Mouse (Mus musculus) liver, embryonic 18 days (tissue): ENCODE data around the gene Trim68. TPM values are rescaled to one million over a fixed set of nuclear protein-coding genes. Genes with fewer than 3 reads are reported as not detected.

Experiments used
- polyA plus RNA-seq: library from polyadenylated mRNA; depleted of rRNA; stranded (reverse); fragments of >200 nt; gene quantifications from 2 replicates; pipeline ENCODE4 v1.2.3, GENCODE M21; 2012; rRNA removed

The Trim68 gene
- 3.2 and 3.4 TPM in 2 replicates for polyA plus RNA-seq

DNA sequence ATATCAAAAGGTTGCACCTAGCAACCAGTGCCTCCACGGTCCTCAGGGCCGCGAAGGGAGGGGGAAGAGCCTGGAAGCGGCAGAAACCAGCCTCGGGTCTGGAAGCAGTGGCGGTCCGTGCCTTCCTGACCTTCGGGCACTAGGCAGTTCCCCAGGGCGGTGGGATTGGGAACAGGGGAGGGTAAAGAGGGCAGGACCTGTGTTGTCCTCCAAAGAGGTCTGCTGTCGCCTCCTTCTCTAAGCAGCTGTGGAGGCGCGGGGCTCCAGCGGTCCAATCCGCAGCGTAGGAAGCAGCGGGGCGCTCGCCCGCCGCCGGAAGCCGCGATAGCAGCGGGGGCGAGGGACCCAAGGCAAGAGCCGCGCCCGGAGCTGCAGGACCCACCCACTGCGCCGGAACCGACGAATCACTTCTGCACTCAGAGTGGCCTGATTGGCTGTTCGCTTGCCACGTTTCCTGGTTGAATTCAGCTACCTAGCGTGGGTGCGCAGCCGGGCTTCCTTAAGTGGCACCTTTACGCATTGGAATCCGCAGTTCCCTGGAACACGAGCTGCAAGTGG lies at the start of gene Trim68:
Gene Trim68, minus strand, starts transcription at position 384 of the 558 bp plus-strand sequence.

DNA sequence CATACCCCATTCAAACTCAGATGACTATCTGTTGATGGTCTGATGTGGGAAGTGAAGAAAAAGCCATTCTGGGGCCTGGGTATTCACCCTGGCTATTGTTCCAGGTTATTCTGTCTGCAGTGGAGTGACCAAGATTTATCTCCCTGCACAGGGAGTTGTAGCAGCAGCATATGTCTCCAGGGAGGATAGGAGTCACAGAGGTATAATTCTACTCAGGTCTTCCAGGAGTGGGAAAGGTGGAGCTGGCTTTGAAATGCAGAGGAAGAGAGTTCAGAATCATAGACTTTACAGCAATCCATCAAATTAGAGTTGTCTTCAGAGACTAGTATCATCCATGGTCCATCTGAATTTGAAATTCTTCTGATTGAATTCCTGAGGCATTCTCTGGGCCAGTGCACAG lies 40.3 kb upstream of the Trim68 start, which contains the start of gene Olfr559:
Gene Olfr559, minus strand, starts transcription at position 101 of the 400 bp plus-strand sequence.

DNA sequence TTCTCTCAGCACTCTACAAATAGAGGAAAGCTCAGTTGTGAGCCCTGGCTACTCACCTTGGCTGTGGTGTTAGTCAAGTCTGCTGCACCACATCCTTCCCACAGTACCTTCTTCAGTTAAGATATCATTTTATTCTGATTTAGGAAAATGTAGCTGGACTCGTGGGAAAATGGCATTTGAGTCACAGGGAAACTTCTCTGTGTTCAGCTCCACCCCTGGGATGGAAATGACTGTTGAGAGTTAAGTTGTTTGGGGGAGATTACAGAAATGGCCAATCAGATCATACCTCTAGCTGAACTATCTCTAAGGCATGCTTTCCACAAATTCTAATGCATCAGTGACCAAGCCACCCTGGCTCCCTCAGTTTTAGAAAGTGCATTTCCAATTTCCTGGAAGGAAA lies 31.8 kb upstream of the Trim68 start, which contains the start of gene Olfr33:
Gene Olfr33, minus strand, starts transcription at position 101 of the 400 bp plus-strand sequence.

DNA sequence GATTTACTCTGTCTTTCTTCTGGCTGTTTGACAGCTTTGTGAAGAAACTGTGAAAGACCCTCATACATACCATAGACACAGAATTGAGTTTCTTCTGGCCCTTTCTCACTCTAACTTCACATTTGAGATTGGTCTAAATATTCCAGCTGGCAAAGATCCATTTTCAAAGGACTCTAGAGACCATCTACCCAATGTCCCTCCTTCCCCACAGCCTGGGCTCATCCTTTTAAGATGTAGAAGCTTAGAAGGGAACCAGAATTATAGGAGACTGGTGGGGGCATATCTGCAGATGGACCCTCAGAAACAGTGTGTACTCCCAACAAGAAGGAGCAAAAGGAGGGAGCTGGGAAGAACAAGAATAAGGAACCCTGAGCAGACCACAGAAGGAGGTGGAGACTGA lies 14.8 kb upstream of the Trim68 start, which contains the start of gene Olfr558:
Gene Olfr558, plus strand, starts transcription at position 301 of the 400 bp plus-strand sequence.

DNA sequence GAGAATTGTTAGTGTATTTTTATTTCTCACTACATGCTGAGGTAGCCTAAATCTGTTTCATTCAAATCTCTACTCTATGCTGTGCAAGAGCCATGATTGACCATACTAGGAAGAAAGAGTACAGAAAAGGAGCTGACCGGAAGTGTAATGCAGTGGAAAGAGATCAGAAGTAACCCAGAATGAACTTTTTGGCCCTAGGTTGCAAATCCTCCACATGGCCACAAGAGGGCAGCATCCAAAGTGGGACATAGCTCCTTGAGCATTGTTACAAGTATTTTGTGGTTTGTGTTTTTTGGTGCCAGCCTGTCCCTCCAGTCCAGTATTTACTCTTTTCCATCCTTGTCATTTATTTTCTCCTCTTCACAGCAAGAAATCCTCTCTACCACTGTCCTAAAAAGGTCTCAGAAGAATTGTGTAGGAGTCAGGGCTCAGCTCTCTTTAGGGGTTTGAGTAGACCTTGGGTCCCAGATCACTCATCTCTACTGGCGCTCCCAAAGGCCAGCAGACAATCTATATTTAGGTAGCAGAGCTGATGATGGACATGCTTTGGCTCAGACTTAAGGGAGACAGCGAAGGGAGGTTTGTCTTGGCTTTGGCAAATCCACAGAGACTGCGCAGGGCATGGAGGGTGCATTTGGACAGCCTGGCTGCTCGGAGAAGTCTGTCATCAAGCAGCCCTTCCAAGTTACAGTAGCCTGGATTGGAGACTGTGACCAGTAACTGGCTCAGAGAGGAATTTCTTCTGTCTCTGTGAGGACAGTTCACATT lies 8.4 kb upstream of the Trim68 start, which contains the start of gene Olfr557:
Gene Olfr557, plus strand, starts transcription at position 553 of the 768 bp plus-strand sequence.

DNA sequence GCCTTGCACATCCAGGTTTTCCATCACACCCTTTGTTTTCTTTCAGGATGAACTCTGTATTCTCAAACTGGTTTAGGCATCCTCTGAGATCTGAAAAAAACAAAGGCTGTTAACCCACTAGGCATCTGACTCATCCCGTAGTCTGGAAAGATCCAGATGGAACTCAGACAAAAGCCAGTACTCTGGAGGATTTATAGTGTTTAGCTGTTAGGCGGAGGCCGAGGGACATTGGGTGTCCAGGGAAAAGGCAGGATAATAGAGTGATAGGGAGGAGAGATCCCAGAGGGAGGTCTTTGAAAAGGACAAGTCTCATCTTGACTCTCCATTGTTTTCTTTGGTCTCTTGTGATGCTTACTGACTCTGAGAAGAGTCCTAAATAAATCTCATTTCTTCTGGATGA lies 22.5 kb downstream of the Trim68 start, which contains the start of gene Olfr556:
Gene Olfr556, plus strand, starts transcription at position 301 of the 400 bp plus-strand sequence.

DNA sequence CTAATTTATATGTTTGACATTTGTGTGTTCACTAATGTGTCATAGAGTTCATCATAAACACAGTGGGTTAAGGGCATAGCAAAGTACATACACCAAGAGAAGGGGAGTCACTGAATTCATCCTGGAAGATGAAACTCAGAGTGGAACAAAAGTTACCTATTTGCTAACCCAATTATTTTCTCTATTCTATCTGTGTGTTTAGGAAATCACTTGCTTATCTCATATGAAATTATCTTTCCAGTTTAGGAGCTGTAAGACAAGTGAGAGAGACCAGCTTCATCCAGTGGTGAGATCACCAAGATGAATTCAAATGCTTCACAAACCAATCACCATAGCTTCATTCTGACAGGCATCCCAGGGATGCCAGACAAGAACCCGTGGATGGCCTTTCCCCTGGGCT lies 28.6 kb downstream of the Trim68 start, which contains the start of gene Olfr555:
Gene Olfr555, plus strand, starts transcription at position 301 of the 400 bp plus-strand sequence.

DNA sequence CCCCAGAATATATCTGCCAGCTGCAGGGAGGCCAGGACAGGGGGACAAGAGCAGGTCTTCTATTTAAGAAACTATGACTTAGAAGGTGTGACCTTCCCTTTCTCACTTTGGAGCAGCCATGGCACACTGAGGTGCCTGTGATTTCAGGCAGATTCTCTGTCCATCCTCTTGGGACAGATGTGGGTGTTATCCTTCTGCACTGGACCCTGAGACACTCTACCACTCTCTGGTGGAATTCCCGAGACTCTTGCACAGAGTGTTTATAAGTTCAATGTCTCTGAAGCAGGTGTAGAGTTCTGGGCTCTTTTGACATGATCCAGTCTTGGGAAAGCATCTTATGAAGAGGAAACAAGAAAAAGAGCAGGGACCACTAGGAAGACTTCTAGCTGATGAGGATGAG lies 49.0 kb downstream of the Trim68 start, which contains the start of gene Olfr554:
Gene Olfr554, plus strand, starts transcription at position 301 of the 400 bp plus-strand sequence.

Other genes starting within 250 kb of the Trim68 start
- 46.4 and 47.7 TPM in 2 replicates for gene Rrm1, start 245.6 kb downstream of the Trim68 start, polyA plus RNA-seq
- gene Olfr543, start 205.6 kb downstream of the Trim68 start, polyA plus RNA-seq, result not detected in 2 replicates
- gene Olfr544, start 199.0 kb downstream of the Trim68 start, polyA plus RNA-seq, result not detected in 2 replicates
- gene Olfr545, start 187.8 kb downstream of the Trim68 start, polyA plus RNA-seq, result not detected in 2 replicates
- gene Olfr547, start 152.6 kb downstream of the Trim68 start, polyA plus RNA-seq, result not detected in 2 replicates
- gene Olfr548-ps1, start 146.4 kb downstream of the Trim68 start, polyA plus RNA-seq, result not detected in 2 replicates
- not detected in 2 replicates for gene Olfr549, start 137.5 kb downstream of the Trim68 start, polyA plus RNA-seq
- 6.6 and 7.2 TPM in 2 replicates for gene Trim21, start 121.8 kb downstream of the Trim68 start, polyA plus RNA-seq
- gene Olfr550, start 115.9 kb downstream of the Trim68 start, polyA plus RNA-seq, result not detected in 2 replicates
- gene Olfr551, start 95.4 kb downstream of the Trim68 start, polyA plus RNA-seq, result not detected in 2 replicates
- not detected in 2 replicates for gene Olfr552, start 89.6 kb downstream of the Trim68 start, polyA plus RNA-seq
- gene Olfr553, start 69.1 kb downstream of the Trim68 start, polyA plus RNA-seq, result not detected in 2 replicates
- gene Olfr554, start 48.9 kb downstream of the Trim68 start, polyA plus RNA-seq, result not detected in 2 replicates
- gene Olfr555, start 28.5 kb downstream of the Trim68 start, polyA plus RNA-seq, result not detected in 2 replicates
- gene Olfr556, start 22.4 kb downstream of the Trim68 start, polyA plus RNA-seq, result not detected in 2 replicates
- not detected in 2 replicates for gene Olfr557, start 8.6 kb upstream of the Trim68 start, polyA plus RNA-seq
- 0.02 TPM in 2 replicates for gene Olfr558, start 14.9 kb upstream of the Trim68 start, polyA plus RNA-seq
- not detected in 2 replicates for gene Olfr33, start 31.7 kb upstream of the Trim68 start, polyA plus RNA-seq
- not detected in 2 replicates for gene Olfr559, start 40.2 kb upstream of the Trim68 start, polyA plus RNA-seq
- gene Olfr560, start 72.0 kb upstream of the Trim68 start, polyA plus RNA-seq, result not detected in 2 replicates
- gene Olfr78, start 72.1 kb upstream of the Trim68 start, polyA plus RNA-seq, result 0.24 and 0.48 TPM in 2 replicates
- 0.05 TPM in 1 of 2 replicates, not detected in the other for gene Olfr561, start 83.9 kb upstream of the Trim68 start, polyA plus RNA-seq
- gene Olfr564, start 116.2 kb upstream of the Trim68 start, polyA plus RNA-seq, result not detected in 2 replicates
- gene Olfr566, start 171.4 kb upstream of the Trim68 start, polyA plus RNA-seq, result not detected in 2 replicates
- not detected in 2 replicates for gene Olfr568, start 189.8 kb upstream of the Trim68 start, polyA plus RNA-seq
- gene Olfr569, start 203.6 kb upstream of the Trim68 start, polyA plus RNA-seq, result not detected in 2 replicates
- gene Olfr570, start 207.2 kb upstream of the Trim68 start, polyA plus RNA-seq, result not detected in 2 replicates
- not detected in 2 replicates for gene Olfr571, start 230.2 kb upstream of the Trim68 start, polyA plus RNA-seq
- gene Olfr572, start 237.1 kb upstream of the Trim68 start, polyA plus RNA-seq, result not detected in 2 replicates